Mouse (Mus musculus): ENCODE measurements around the gene Entpd1.

DNA sequence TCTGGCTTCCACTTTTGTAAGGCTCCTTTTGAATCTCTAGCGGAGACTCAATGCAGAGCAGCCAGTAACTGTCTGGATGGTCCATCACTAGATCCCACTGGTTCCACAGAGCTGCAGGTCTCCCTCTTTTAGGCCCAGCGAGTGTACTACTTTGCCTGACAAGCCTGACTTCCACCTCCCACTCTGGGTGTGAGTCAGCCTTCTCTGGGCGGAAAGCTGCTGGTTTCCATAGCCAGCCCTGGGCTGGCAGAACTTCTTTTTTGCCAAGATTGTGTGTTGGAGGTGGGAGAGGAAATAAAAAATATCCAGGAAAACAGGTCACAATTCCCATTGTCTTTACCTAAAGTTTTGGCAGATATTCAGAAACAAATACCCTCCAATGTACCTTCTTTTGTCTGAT is 17.9 kb downstream of the Entpd1 start:
- TF ChIP-seq CTCF (conservative IDR thresholded peaks at IDR 0.05; ENCODE audit: insufficient read depth, insufficient read length, low read depth, low read length) (no peak), POLR2A (IDR thresholded peaks at IDR 0.05; ENCODE audit: low read depth, low read length) (no peak)

Measured in kidney, adult 2 months (tissue).